Mouse (Mus musculus) lung, postnatal 10 days (tissue): ENCODE measurements around the gene Tubg2.

Experiments used
- DNase-seq: peaks from one replicate; pipeline ENCODE4 v3.0.0; 2021

The Tubg2 gene

DNA sequence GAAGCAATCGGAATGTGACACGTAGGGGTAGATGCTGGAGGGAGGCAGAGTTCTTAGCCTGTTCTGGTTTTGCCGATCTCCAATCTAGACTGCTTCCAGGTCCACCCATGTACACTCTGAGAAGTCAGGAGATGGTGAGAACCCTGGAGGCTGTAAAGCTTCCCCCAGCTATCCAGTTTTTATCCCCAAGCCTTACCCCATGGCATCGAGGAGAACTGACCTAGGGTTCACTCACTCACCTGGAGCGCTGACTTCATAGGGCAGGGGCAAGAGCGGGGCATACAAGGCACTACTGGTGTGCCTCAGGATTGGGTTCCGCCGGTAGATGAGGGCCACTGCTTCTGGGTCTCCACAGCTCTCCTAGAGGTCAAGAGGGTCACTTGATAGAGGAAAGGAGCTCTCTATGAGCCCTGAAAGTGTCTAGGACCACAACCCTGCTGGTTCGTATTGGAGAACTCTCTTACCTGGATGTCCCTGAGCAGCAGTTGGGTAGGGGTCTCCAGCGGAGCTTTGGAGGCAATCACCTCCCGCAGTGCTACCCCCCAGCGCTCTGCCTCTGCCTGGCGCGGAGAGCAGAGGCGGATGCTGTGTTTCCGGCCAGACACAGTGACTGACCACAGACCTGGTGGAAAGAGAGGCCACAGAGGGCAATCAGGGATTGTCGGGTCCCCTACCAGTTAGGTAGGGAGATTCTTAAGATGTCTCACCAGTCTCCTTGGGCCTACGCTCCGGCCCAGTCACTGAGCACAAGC lies 11.7 kb downstream of the Tubg2 start:
- DNase-seq = peak; percentile 4

- DNase-seq = no peak
Observed at GRCm38 (mm10) chr11:101167963-101168300, 12.2 kb downstream of the Tubg2 start.

GRCm38 (mm10) chr11:101168301-101168980 lies 12.7 kb downstream of the Tubg2 start:
- DNase-seq = peak; percentile 73

DNA sequence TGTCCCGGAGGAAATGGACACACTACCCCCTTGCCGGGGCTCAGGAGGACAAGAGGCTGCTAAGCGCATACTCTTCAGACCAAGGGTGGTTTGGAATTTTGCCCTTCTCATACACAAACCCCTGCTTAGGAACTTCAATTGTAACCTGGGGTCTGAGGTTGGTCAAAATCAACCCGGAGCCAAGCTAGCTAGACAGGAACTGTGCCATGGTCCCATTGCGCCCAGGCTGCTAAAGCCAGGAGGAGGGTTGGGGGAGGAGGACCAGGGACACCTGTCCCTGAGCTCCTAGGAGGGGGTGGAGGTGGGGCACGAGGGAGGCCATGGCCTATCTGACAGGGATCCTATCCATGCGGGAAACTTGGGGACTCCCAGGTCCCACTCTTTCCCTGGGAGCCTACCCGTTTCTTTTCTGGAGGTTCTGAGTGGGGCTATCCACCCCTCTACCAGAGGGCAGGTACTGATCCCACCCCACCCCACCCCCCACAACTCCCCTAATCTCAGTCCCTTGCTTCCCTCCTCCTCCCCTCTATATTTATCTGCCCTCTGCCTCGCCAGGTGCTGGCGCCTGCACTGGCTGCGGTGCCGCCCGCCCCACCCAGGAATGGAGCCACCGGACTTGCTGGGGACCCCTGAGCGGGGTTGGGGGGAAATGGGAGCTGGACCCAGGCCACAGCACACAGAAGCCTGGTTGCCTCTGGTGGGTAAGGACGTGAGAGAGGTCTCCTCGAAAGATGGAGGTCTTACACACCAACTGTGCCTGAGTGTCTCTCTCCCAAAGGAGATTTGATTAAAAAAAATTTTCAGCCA lies 13.8 kb downstream of the Tubg2 start:
- peak; percentile 23 for DNase-seq

GRCm38 (mm10) chr11:101170354-101170810 lies 14.7 kb downstream of the Tubg2 start, which contains the start of gene Cntnap1:
TSS of gene Cntnap1 (plus strand) at chr11:101170523.
- peak; percentile 81 for DNase-seq

GRCm38 (mm10) chr11:101170811-101171610 lies 15.3 kb downstream of the Tubg2 start, which contains the start of gene Plekhh3:
TSS of gene Plekhh3 (minus strand) at chr11:101171351.
- peak; percentile 98 for DNase-seq

- DNase-seq = peak; percentile 84
Observed at GRCm38 (mm10) chr11:101171721-101172433, 16.2 kb downstream of the Tubg2 start.

DNA sequence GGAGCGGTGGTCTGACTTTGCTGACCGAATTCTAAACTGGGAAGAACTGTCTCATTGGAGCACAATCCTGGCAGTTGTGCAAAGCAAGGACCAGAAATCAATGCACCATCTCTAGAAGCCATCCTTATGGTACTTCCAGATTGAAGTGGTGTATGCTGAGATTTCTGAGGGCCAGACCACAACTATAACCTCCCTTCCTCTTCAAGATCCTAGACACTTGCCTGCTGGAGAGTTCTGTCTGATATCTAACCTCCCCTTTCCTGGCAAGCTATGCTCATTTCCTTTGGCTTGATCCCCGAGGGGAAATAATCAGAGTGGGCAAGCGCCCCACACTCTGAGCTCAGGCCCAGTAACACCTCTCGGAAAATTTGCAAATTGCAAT lies 16.7 kb downstream of the Tubg2 start:
- no peak for DNase-seq

- peak; percentile 78 for DNase-seq
Observed at GRCm38 (mm10) chr11:101173112-101173511, 17.4 kb downstream of the Tubg2 start.

DNA sequence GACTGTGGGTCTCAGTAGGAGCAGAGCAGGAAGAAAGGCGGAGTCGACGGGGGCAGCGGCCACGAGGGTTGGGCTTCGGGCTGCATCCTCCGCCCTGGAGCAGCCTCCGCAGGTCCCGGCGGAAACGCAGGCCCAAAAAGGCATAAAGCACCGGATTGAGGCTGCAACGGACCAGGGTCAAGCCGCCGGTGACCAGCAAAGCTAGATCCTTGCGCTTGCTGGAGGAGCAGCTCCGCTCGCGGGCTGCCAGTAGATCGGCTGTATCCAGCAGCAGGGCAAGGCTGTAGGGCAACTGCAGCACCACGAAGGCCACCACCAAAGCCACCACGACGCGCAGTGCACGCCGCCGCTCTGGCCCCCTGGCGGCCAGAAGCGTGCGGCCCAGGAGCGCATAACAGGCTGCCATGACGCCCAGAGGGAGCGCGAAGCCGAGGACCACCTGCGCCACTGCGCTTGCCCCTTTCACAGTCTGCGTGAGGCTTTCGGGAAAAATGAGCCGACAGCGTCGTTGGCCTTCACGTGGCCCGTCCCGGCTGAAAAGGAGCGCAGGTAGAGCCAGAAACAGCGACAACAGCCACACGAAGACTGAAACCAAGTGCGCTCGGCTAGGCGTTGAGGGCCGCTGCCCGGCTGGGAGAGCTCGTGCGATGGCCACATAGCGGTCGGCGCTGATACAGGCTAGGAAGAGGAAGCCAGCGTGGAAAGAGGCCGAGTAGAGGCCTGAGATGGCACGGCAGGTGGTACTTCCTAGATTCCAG lies 18.1 kb downstream of the Tubg2 start:
- peak; percentile 91 for DNase-seq

DNA sequence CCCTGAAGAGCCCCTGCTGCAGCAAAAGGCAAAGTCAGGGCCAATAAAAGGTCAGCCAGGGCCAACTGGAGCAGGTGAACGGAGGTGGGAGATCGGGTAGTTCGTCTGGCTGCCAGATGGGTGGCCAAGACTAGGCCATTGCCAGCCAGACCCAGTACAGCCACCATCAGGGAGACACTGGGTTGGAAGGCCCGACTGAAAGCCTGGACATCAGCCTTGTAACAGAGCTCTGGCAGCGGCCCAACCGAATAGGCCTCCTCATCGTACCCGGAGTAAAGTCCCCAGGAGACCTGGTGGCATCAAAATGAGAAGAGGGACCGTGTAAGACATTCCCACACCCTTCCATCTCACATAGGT lies 18.7 kb downstream of the Tubg2 start:
- no peak for DNase-seq

DNA sequence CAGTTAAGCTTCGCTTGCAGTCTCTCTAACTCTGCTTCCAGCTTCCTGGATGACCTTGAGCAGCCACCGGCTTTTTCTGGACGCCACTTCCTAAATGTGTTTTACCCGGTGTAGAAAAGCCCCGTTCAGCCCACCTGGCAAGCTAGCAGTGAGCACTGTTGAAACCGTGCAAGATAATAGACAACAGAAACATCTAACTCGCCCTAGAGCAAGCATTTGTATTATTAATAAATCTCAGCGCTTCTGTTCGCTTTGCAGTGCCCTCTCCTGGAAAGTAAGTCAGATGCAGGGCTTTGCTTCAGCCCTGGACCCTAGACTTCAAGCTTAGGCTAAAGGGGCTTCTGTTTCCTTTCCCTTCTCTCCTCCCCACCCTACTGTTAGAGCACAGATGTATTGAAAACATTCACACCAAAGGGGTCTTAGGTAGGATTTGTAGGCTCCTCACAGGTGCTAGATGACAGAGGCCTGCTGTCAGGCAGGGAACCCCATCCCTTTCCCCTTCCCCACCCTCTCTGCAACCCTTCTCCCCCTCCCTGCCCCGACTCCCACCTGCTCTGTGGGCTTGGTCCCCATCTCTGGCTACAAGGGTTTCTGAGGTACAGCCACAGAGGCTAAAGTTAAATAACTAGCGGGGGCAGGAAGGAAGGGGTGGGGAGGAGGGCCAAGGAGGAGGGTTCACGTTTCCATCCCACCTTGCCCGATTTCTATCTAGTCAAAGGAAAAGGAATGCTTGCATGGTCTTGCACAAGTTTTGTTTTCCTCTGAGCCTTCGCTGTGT lies 19.3 kb downstream of the Tubg2 start, which contains the start of gene Ccr10:
Gene Ccr10 (minus strand): TSS at position 593 of the 778 bp plus-strand sequence.
- peak; percentile 51 for DNase-seq

DNA sequence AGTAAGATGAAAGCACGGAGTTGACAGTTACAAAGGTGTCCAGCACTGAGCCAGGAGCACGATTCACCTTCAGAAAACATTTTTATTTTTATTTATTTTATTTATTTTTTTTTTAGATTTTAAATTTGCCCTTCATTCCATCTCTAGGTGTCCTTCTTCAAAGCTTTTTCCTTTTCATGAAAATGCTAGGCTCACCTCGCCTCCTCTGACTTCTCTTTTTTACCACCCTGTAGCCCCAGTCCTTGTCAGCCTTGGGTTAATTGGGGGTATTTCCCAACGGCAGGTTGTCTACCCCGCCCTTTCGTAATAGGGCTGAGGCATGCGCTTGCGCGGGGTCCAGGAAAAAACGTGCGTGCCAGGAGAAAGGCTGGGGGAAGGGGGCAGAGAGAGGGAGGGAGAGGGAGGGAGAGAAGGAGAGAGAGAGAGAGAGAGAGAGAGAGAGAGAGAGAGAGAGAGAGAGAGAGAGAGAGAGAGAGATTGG lies 20.0 kb downstream of the Tubg2 start:
- peak; percentile 44 for DNase-seq

GRCm38 (mm10) chr11:101176117-101176691 lies 20.5 kb downstream of the Tubg2 start:
- DNase-seq = peak; percentile 66

- peak; percentile 77 for DNase-seq
Observed at GRCm38 (mm10) chr11:101176933-101177773, 21.4 kb downstream of the Tubg2 start.

DNA sequence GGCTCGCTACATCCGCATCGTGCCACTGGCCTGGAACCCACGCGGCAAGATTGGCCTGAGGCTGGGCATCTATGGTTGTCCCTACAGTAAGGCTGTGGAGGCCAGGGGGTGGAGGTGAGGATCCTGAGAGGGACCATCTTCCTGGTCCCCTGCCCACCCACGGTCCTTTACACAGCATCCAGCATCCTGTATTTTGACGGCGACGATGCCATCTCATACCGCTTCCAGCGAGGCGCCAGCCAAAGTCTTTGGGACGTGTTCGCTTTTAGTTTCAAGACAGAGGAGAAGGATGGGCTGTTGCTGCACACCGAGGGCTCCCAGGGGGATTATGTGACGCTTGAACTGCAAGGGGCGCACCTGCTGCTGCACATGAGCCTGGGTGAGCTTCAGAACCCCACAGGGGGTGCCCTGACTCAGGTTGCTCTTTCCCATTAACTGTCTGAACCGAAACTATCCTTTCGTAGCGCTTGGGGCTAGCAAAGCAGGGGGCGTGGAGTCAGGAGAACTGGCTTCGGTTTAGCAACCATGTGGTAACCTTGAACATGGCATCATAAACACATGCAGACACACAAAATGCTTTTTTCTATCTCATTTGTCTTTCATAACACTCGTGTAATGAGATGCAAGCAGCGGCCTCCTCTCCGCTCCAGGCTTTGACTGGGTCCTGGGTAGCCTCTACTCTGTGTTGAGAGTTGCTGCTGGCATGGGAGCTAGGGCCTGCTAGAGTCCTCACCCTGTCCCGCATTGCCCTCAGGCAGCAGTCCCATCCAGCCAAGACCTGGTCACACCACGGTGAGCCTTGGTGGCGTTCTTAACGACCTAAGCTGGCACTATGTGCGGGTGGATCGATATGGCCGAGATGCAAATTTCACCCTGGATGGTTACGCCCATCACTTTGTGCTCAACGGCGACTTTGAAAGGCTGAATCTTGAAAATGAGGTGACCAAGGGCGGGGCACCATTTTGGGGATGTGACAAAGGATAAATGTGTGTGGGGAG lies 22.7 kb downstream of the Tubg2 start:
- DNase-seq = no peak

DNA sequence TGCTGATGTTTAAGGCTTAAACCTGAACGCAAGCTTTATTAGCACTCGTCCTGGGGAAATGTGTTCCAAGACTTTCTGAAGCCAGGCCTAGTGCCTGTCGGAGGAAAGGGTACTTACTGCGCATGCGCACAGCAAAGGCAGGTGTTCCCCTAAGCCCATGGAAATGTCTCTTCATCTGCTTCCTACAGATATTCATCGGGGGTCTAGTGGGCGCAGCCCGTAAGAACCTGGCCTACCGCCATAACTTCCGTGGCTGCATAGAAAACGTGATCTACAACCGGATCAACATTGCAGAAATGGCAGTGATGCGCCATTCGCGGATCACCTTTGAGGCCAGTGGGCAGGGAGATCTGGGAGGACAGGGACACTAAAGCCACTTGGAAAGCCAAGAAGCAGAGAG lies 23.6 kb downstream of the Tubg2 start:
- DNase-seq = no peak
